Mouse (Mus musculus): ENCODE results near the gene Dhrs11. TPM values are rescaled to one million over a fixed set of nuclear protein-coding genes. Genes with fewer than 3 reads are reported as not detected.
"Not testable (repeated sequence)": the region's sequence is repeated elsewhere in the genome, so short reads cannot be mapped to it uniquely, and the experiment has no call there.

Dhrs11 gene
- 10 to 100 TPM; 34.5 to 36.6 TPM for total RNA-seq (2021)
- long read RNA-seq, experiment 1, transcript Dhrs11-201 (7 exons, 1,254 nt), result major isoform, 25 of 43 reads
- long read RNA-seq, experiment 1, partial matches to known transcripts, result 3 of 43 reads
- long read RNA-seq, experiment 1, other reads (novel, unspliced or antisense), result 15 of 43 reads
- long read RNA-seq, experiment 2, transcript Dhrs11-201 (7 exons, 1,254 nt), result major isoform, 46 of 83 reads
- long read RNA-seq, experiment 2, partial matches to known transcripts, result 4 of 83 reads
- long read RNA-seq, experiment 2, other reads (novel, unspliced or antisense), result 33 of 83 reads

- TF ChIP-seq CTCF (IDR thresholded peaks at IDR 0.05), result no peak
These were observed at the start of gene Dhrs11 for GRCm38 (mm10) chr11:84828516-84829399. Gene Dhrs11, minus strand, starts transcription at chr11:84828994.

GRCm38 (mm10) chr11:84876020-84876419 is 47.2 kb upstream of the Dhrs11 start:
- intact Hi-C loops (cut with DNase I), result loop anchor here (10.0 kb wide), 1 partner anchor 259 kb away; no protein-coding TSS in a partner anchor
- not testable (repeated sequence) for DNase-seq, H3K27ac ChIP-seq, H3K4me3 ChIP-seq

More at GRCm38 (mm10) chr11:84828516-84829399, at the start of gene Dhrs11:
- peak within 1 kb of the TSS; percentile 98 for H3K27ac ChIP-seq
- intact Hi-C loops (cut with DNase I), result loop anchor here (2.0 kb wide), 1 partner anchor 42 kb away; the partner anchor contains the start of gene Ggnbp2
- peak; percentile 98 for DNase-seq
- H3K4me3 ChIP-seq, result peak within 1 kb of the TSS; percentile 91

- no peak for TF ChIP-seq CTCF (IDR thresholded peaks at IDR 0.05)
- no peak for DNase-seq
- Histone ChIP-seq H3K27ac (no peak overlapping the region), H3K4me3 (no peak overlapping the region)
- intact Hi-C loops (cut with DNase I), result loop anchor here (10.0 kb wide), 1 partner anchor 262 kb away; no protein-coding TSS in a partner anchor
These were observed 44.4 kb upstream of the Dhrs11 start for GRCm38 (mm10) chr11:84873042-84873833.

GRCm38 (mm10) chr11:84871548-84872069 is 42.8 kb upstream of the Dhrs11 start:
- peak overlapping the region; percentile 100 for H3K27ac ChIP-seq
- no peak for TF ChIP-seq CTCF (IDR thresholded peaks at IDR 0.05)
- intact Hi-C loops (cut with DNase I), result loop anchor here (2.0 to 10.0 kb wide), 2 partner anchors 43 to 263 kb away; partner anchors contain the start of gene Dhrs11

GRCm38 (mm10) chr11:84871046-84871445 is 42.3 kb upstream of the Dhrs11 start:
- H3K27ac ChIP-seq, result peak overlapping the region; percentile 100
- intact Hi-C loops (cut with DNase I), result loop anchor here (2.0 to 10.0 kb wide), 2 partner anchors 42 to 264 kb away; partner anchors contain the start of gene Dhrs11
- H3K4me3 ChIP-seq, result peak overlapping the region; percentile 85
- no peak for TF ChIP-seq CTCF (IDR thresholded peaks at IDR 0.05)
- no peak for DNase-seq

More at GRCm38 (mm10) chr11:84871548-84872069, 42.8 kb upstream of the Dhrs11 start:
- DNase-seq, result no peak
- peak overlapping the region; percentile 85 for H3K4me3 ChIP-seq

- intact Hi-C loops (cut with DNase I), result loop anchor here (2.0 to 10.0 kb wide), 2 partner anchors 42 to 264 kb away; partner anchors contain the start of gene Dhrs11
- Histone ChIP-seq H3K4me3 (peak within 1 kb of the TSS; percentile 85), H3K27ac (peak within 1 kb of the TSS; percentile 100)
- DNase-seq, result peak; percentile 97
- no peak for TF ChIP-seq CTCF (IDR thresholded peaks at IDR 0.05)
These were observed 41.7 kb upstream of the Dhrs11 start, which contains the start of gene Ggnbp2 for GRCm38 (mm10) chr11:84870337-84871043. Gene Ggnbp2, minus strand, starts transcription at chr11:84870817.

- Histone ChIP-seq H3K27ac (peak overlapping the region; percentile 100), H3K4me3 (peak overlapping the region; percentile 85)
- intact Hi-C loops (cut with DNase I), result loop anchor here (2.0 to 10.0 kb wide), 2 partner anchors 41 to 265 kb away; partner anchors contain the start of gene Dhrs11
- no peak for TF ChIP-seq CTCF (IDR thresholded peaks at IDR 0.05)
- DNase-seq, result peak; percentile 96
These were observed 40.9 kb upstream of the Dhrs11 start for GRCm38 (mm10) chr11:84869537-84870232.

GRCm38 (mm10) chr11:84868786-84869259 is 40.0 kb upstream of the Dhrs11 start:
- intact Hi-C loops (cut with DNase I), result no loop called here
- TF ChIP-seq CTCF (IDR thresholded peaks at IDR 0.05), result no peak
- Histone ChIP-seq H3K27ac (peak overlapping the region; percentile 100), H3K4me3 (peak overlapping the region; percentile 85)
- no peak for DNase-seq

- intact Hi-C loops (cut with DNase I), result no loop called here
These were observed 38.8 kb upstream of the Dhrs11 start for GRCm38 (mm10) chr11:84867586-84867985.

GRCm38 (mm10) chr11:84865268-84865667 is 36.5 kb upstream of the Dhrs11 start:
- no peak for TF ChIP-seq CTCF (IDR thresholded peaks at IDR 0.05)
- H3K27ac ChIP-seq, result no peak overlapping the region
- DNase-seq, result no peak
- intact Hi-C loops (cut with DNase I), result no loop called here
- no peak overlapping the region for H3K4me3 ChIP-seq

More at GRCm38 (mm10) chr11:84867586-84867985, 38.8 kb upstream of the Dhrs11 start:
- no peak overlapping the region for H3K27ac ChIP-seq
- TF ChIP-seq CTCF (IDR thresholded peaks at IDR 0.05), result no peak
- DNase-seq, result no peak
- no peak overlapping the region for H3K4me3 ChIP-seq
